Mouse (Mus musculus) cerebellum, postnatal 36 days (tissue): ENCODE measurements at regions not wholly inside any gene's neighbourhood (a gene's known extent, or its start where the extent isn't known, plus 50 kb on each side); places are given as distances from the start of the nearest gene placed in this dataset.
A peak's percentile ranks its signal among the peaks of the same experiment; 100 is the strongest.

Source experiments
- DNase-seq, 2 experiments: peaks; one replicate each; pipeline ENCODE4 v3.0.0; 2021 to 2022; ENCODE audit warnings: mixed read lengths in 2 of 2

- DNase-seq = no peak
These were observed 684.9 kb upstream of the Adgrl4 start for GRCm38 (mm10) chr3:150752787-150753186.

- DNase-seq = no peak
These were observed 677.8 kb upstream of the Adgrl4 start for GRCm38 (mm10) chr3:150759854-150760253.

- DNase-seq = no peak
These were observed 653.1 kb upstream of the Adgrl4 start for GRCm38 (mm10) chr3:150784576-150784975.

GRCm38 (mm10) chr3:150817807-150818206 is 619.9 kb upstream of the Adgrl4 start:
- DNase-seq = no peak

- DNase-seq = peak; percentile 4 to 6
These were observed 618.3 kb upstream of the Adgrl4 start for GRCm38 (mm10) chr3:150819369-150819768.

GRCm38 (mm10) chr3:150820039-150820438 is 617.6 kb upstream of the Adgrl4 start:
- peak; percentile 22 to 30 for DNase-seq

- no peak for DNase-seq
These were observed 591.7 kb upstream of the Adgrl4 start for GRCm38 (mm10) chr3:150846029-150846428.

GRCm38 (mm10) chr3:150852107-150852506 is 585.6 kb upstream of the Adgrl4 start:
- no peak for DNase-seq

- no peak for DNase-seq
These were observed 541.0 kb upstream of the Adgrl4 start for GRCm38 (mm10) chr3:150896668-150897067.

- DNase-seq = no peak
These were observed 527.6 kb upstream of the Adgrl4 start for GRCm38 (mm10) chr3:150910091-150910490.

- no peak for DNase-seq
These were observed 482.8 kb upstream of the Adgrl4 start for GRCm38 (mm10) chr3:150954897-150955296.

GRCm38 (mm10) chr3:150999652-151000051 is 438.0 kb upstream of the Adgrl4 start:
- no peak for DNase-seq

GRCm38 (mm10) chr3:151000217-151000616 is 437.5 kb upstream of the Adgrl4 start:
- no peak for DNase-seq

GRCm38 (mm10) chr3:151001881-151002412 is 435.7 kb upstream of the Adgrl4 start:
- peak; percentile 15 to 22 for DNase-seq

- DNase-seq = no peak
These were observed 434.2 kb upstream of the Adgrl4 start for GRCm38 (mm10) chr3:151003524-151003923.

- DNase-seq = no peak
These were observed 433.7 kb upstream of the Adgrl4 start for GRCm38 (mm10) chr3:151003990-151004389.

- DNase-seq = no peak
These were observed 417.7 kb upstream of the Adgrl4 start for GRCm38 (mm10) chr3:151020014-151020413.

- no peak for DNase-seq
These were observed 380.2 kb upstream of the Adgrl4 start for GRCm38 (mm10) chr3:151057491-151057890.

GRCm38 (mm10) chr3:151072322-151072721 is 365.4 kb upstream of the Adgrl4 start:
- no peak for DNase-seq

GRCm38 (mm10) chr3:151116831-151117230 is 320.9 kb upstream of the Adgrl4 start:
- no peak for DNase-seq

- DNase-seq = no peak
These were observed 320.1 kb upstream of the Adgrl4 start for GRCm38 (mm10) chr3:151117583-151118041.

GRCm38 (mm10) chr3:151124131-151124530 is 313.6 kb upstream of the Adgrl4 start:
- peak in 1 of 2 experiments; percentile 12 for DNase-seq

- DNase-seq = no peak
These were observed 290.8 kb upstream of the Adgrl4 start for GRCm38 (mm10) chr3:151146889-151147288.

GRCm38 (mm10) chr3:151153340-151153739 is 284.3 kb upstream of the Adgrl4 start:
- no peak for DNase-seq

GRCm38 (mm10) chr3:151160516-151160915 is 277.2 kb upstream of the Adgrl4 start:
- no peak for DNase-seq
